Mouse (Mus musculus): ENCODE results near the gene Btbd11.

GRCm38 (mm10) chr10:85389286-85390139, 2.9 kb downstream of the Btbd11 start:
- TF ChIP-seq CTCF (conservative IDR thresholded peaks at IDR 0.05; ENCODE audit: low read length) (no peak), NANOG (IDR thresholded peaks at IDR 0.05; ENCODE audit: borderline replicate concordance, low read length) (no peak), POU5F1 (IDR thresholded peaks at IDR 0.05; ENCODE audit: borderline replicate concordance, low read length) (no peak)

All from E14TG2a.4 (cell line).